Mouse (Mus musculus): ENCODE results near the gene Asb16. TPM values are rescaled to one million over a fixed set of nuclear protein-coding genes. Genes with fewer than 3 reads are reported as not detected.
"Not testable (repeated sequence)": the region's sequence is repeated elsewhere in the genome, so short reads cannot be mapped to it uniquely, and the experiment has no call there.

Gene Asb16
- polyA plus RNA-seq, 1 experiment from 2014 or later: 0.05 TPM

GRCm38 (mm10) chr11:102277754-102278153, 9.2 kb downstream of the Asb16 start:
- WGBS: 51% methylated on average over 9 of the region's 12 CpGs
- H3K4me1 ChIP-seq: peaks cover 21% of the 10 kb centered on the region

GRCm38 (mm10) chr11:102279595-102279994, 11.1 kb downstream of the Asb16 start:
- H3K4me3 ChIP-seq: no peak overlapping the region
- no peak overlapping the region for H3K27ac ChIP-seq (replicated peaks)
- H3K27me3 ChIP-seq (ENCODE audit: low read depth, poor library complexity, severe bottlenecking): peaks cover 31% of the 10 kb centered on the region
- H3K36me3 ChIP-seq: no peaks in the 10 kb centered on the region
- WGBS: 89% methylated on average over 3 of the region's 3 CpGs
- no peaks in the 10 kb centered on the region for H3K9me3 ChIP-seq (replicated peaks)
- no peak for DNase-seq (ENCODE audit: low spot score)
- peaks cover 21% of the 10 kb centered on the region for H3K4me1 ChIP-seq

More at GRCm38 (mm10) chr11:102277754-102278153, 9.2 kb downstream of the Asb16 start:
- peaks cover 31% of the 10 kb centered on the region for H3K27me3 ChIP-seq (ENCODE audit: low read depth, poor library complexity, severe bottlenecking)
- no peak overlapping the region for H3K27ac ChIP-seq (replicated peaks)
- no peaks in the 10 kb centered on the region for H3K36me3 ChIP-seq
- no peak overlapping the region for H3K4me3 ChIP-seq
- DNase-seq (ENCODE audit: low spot score): no peak
- no peaks in the 10 kb centered on the region for H3K9me3 ChIP-seq (replicated peaks)

- WGBS: 73% methylated on average over 6 of the region's 6 CpGs
- peaks cover 27% of the 10 kb centered on the region for H3K27me3 ChIP-seq (ENCODE audit: low read depth, poor library complexity, severe bottlenecking)
- not testable (repeated sequence) for DNase-seq (ENCODE audit: low spot score); H3K36me3 ChIP-seq; H3K4me3 ChIP-seq; H3K9me3 ChIP-seq (replicated peaks); H3K27ac ChIP-seq (replicated peaks)
- peaks cover 24% of the 10 kb centered on the region for H3K4me1 ChIP-seq
These were observed 11.7 kb downstream of the Asb16 start for GRCm38 (mm10) chr11:102280267-102280666.

DNA sequence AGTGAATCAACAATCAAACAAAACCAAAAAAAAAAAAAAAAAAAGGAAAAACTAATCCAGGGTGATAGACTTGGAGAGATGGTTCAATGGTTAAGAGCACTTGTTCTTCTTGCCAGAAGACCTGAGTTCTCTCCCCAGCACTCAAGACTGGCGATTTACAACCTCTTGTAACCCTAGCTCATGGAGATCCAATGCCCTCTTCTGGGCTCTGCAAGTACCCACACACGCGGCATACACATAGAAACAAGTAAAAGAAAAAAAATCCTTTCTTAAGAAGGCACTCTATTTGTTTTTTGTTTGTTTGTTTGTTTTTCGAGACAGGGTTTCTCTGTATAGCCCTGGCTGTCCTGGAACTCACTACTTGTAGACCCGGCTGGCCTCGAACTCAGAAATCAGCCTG, 15.4 kb downstream of the Asb16 start:
- Histone ChIP-seq H3K27ac (replicated peaks) (peak overlapping the region; percentile 89; the same call in 1 of the 2 replicates), H3K4me1 (peaks cover 19% of the 10 kb centered on the region), H3K36me3 (peaks cover 19% of the 10 kb centered on the region), H3K4me3 (peak overlapping the region; percentile 81; the same call in 1 of the 2 replicates), H3K27me3 (ENCODE audit: low read depth, poor library complexity, severe bottlenecking) (no peaks in the 10 kb centered on the region), H3K9me3 (replicated peaks) (no peaks in the 10 kb centered on the region)
- no peak for DNase-seq (ENCODE audit: low spot score)
- 90% methylated on average over 6 of the region's 6 CpGs for WGBS

DNA sequence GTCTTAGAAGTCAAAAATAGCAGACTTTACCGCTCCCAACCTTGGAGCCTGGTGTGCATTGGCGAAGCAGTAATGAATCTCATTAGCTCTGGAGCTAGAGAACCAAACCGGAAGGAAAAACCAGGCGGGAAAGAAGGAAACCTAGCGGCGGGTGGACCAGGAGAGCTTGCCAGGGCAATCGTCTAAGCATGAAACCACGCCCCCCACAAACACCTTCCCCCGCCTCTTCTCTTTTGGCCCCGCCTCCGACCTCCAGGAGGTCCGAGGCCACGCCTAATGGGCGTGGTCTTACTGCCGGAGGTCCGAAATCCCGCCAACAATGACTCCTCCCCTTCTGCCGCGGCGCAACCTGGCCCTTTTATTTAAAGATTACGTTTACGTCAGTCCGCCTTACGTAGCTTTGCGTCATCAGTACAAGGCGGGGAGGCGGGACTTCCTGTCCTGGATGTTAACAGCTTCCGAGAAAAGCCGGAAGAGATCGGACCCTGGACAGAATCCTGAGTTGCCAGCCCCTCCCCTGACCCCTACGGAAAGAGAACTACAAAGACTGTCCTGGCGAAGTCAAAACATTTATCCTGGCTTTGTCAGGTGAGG, 16.1 kb downstream of the Asb16 start, which contains the start of gene Tmub2:
Gene Tmub2, plus strand, starts transcription at position 431 of the 594 bp plus-strand sequence.
- under 1% methylated on average over 32 of the region's 32 CpGs for WGBS
- peak; percentile 97 for DNase-seq (ENCODE audit: low spot score)
- H3K4me1 ChIP-seq: peaks cover 24% of the 10 kb centered on the region
- no peaks in the 10 kb centered on the region for H3K27me3 ChIP-seq (ENCODE audit: low read depth, poor library complexity, severe bottlenecking)
- no peaks in the 10 kb centered on the region for H3K9me3 ChIP-seq (replicated peaks)
- peak within 1 kb of the TSS; percentile 89 for H3K27ac ChIP-seq (replicated peaks)
- peak within 1 kb of the TSS; percentile 81 for H3K4me3 ChIP-seq
- peaks cover 26% of the 10 kb centered on the region for H3K36me3 ChIP-seq

DNA sequence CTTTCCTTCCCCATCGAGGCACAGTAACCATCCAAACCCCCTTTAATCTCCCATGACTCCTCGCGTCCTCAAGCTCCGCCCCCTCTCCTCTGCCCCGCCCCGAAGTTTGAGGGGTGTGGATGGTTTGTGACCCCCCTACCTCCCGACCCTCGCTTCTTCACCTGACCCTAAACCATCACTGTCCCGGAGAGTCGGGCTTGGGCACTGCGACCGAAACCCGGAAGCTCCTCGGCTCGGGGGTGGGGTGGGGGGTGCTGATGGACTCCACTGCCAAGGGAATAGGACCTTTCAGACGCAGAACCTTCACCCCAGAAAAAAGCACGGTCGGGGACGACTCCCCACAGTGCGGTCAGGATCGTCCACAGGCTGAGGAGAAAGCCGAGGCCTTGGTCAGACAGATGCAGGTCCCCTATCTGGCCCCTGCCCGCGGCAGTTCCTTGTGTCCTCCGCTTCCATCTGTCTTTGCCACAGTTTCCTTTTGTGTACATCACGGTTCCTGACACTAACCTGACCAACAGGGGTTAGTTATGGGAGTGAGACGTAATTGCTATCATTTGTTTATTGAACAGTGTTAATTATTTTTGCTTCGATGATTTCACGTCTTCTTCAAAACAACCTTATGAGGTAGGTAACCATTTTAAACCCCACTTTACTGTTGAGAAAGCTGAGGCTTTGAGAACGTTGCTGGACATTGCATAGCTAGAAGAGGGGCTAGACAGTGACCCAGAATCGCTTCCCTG, 16.7 kb downstream of the Asb16 start:
- Histone ChIP-seq H3K4me1 (peaks cover 24% of the 10 kb centered on the region), H3K27ac (replicated peaks) (peak overlapping the region; percentile 89), H3K4me3 (peak overlapping the region; percentile 81), H3K36me3 (peaks cover 32% of the 10 kb centered on the region), H3K9me3 (replicated peaks) (no peaks in the 10 kb centered on the region), H3K27me3 (ENCODE audit: low read depth, poor library complexity, severe bottlenecking) (no peaks in the 10 kb centered on the region)
- DNase-seq (ENCODE audit: low spot score): no peak
- WGBS: 6% methylated on average over 31 of the region's 31 CpGs

DNA sequence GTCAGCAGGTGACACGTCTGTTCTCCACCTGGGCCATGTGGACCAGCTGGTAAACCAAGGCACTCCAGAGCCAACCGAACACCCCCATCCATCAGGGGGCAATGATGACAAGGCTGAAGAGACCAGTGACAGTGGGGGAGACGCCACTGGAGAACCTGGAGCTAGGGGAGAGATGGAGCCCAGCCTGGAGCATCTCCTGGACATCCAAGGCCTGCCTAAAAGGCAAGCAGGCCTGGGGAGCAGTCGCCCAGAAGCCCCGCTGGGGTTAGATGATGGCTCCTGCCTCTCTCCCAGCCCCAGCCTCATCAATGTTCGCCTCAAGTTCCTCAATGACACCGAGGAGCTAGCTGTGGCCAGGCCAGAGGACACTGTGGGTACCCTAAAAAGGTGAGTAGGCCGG, 18.9 kb downstream of the Asb16 start:
- WGBS: 86% methylated on average over 8 of the region's 8 CpGs
- Histone ChIP-seq H3K4me1 (peaks cover 24% of the 10 kb centered on the region), H3K27ac (replicated peaks) (no peak overlapping the region), H3K36me3 (peaks cover 54% of the 10 kb centered on the region), H3K9me3 (replicated peaks) (no peaks in the 10 kb centered on the region), H3K27me3 (ENCODE audit: low read depth, poor library complexity, severe bottlenecking) (no peaks in the 10 kb centered on the region), H3K4me3 (peak overlapping the region; percentile 9; the same call in 1 of the 2 replicates)
- DNase-seq (ENCODE audit: low spot score): no peak

DNA sequence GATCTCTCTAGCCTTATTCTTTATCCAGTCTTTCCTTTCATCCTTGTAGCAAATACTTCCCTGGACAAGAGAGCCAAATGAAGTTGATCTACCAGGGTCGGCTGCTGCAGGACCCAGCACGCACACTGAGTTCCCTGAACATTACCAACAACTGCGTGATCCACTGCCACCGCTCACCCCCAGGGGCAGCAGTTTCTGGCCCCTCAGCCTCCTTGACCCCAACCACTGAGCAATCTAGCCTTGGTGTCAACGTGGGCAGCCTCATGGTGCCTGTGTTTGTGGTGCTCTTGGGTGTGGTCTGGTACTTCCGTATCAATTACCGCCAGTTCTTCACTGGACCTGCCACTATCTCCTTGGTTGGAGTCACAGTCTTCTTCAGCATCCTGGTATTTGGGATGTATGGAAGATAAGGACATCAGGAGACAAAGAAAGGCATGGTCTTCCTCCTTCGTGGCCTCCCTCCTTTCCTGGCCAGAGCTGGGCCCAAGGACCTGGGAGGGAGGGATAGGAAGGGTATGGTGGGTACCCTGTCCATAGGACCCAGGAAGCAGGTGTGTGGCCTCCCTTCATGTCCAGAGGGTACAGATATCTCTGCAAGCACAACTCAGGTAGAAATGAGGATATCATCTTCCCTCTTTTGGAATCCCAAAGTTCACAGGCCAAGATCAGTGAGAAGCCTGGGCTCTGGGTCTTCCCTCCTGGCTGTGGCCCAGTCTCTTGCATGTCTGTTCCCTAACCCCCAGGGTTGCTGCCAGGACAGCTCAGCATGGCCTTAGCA, 19.7 kb downstream of the Asb16 start:
- WGBS: 90% methylated on average over 8 of the region's 8 CpGs
- no peaks in the 10 kb centered on the region for H3K9me3 ChIP-seq (replicated peaks)
- H3K36me3 ChIP-seq: peaks cover 62% of the 10 kb centered on the region
- H3K27me3 ChIP-seq (ENCODE audit: low read depth, poor library complexity, severe bottlenecking): no peaks in the 10 kb centered on the region
- H3K27ac ChIP-seq (replicated peaks): no peak overlapping the region
- H3K4me1 ChIP-seq: peaks cover 24% of the 10 kb centered on the region
- peak overlapping the region; percentile 20 for H3K4me3 ChIP-seq
- DNase-seq (ENCODE audit: low spot score): no peak

DNA sequence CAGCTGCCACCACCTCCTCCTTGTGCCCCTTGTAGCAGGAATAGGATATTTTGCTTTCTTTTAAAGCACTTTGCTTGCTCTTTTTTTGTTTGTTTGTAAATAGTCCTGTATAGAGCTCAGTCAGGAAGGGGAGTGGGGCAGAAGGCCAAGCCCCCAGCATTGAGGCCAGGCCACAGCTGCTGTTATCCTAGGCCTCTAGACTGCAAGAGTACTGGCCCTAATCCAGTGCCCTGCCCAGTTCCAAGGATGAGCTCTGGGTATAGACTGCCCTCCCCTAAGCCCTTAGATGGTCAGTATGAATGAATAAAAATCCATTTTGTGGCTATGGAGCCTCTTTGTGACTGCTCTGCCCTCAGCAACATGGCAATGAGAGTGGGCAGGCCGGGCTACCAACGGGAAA, 20.4 kb downstream of the Asb16 start:
- Histone ChIP-seq H3K4me3 (no peak overlapping the region), H3K27me3 (ENCODE audit: low read depth, poor library complexity, severe bottlenecking) (no peaks in the 10 kb centered on the region), H3K36me3 (peaks cover 69% of the 10 kb centered on the region), H3K9me3 (replicated peaks) (no peaks in the 10 kb centered on the region), H3K27ac (replicated peaks) (no peak overlapping the region), H3K4me1 (peaks cover 25% of the 10 kb centered on the region)
- WGBS: 88% methylated on average over 2 of the region's 2 CpGs
- DNase-seq (ENCODE audit: low spot score): no peak

- Histone ChIP-seq H3K27ac (replicated peaks) (no peak overlapping the region), H3K4me3 (0 out of 2 replicates have a peak overlapping the region, but pooled peaks have one; percentile 16), H3K4me1 (peaks cover 32% of the 10 kb centered on the region), H3K9me3 (replicated peaks) (no peaks in the 10 kb centered on the region), H3K36me3 (peaks cover 76% of the 10 kb centered on the region), H3K27me3 (ENCODE audit: low read depth, poor library complexity, severe bottlenecking) (no peaks in the 10 kb centered on the region)
- 63% methylated on average over 6 of the region's 6 CpGs for WGBS
- DNase-seq (ENCODE audit: low spot score): no peak
These were observed 21.1 kb downstream of the Asb16 start for GRCm38 (mm10) chr11:102289511-102290100.

GRCm38 (mm10) chr11:102290141-102290540, 21.6 kb downstream of the Asb16 start:
- peaks cover 36% of the 10 kb centered on the region for H3K4me1 ChIP-seq
- no peak for DNase-seq (ENCODE audit: low spot score)
- H3K36me3 ChIP-seq: peaks cover 76% of the 10 kb centered on the region
- H3K4me3 ChIP-seq: no peak overlapping the region
- no peak overlapping the region for H3K27ac ChIP-seq (replicated peaks)
- 83% methylated on average over 4 of the region's 4 CpGs for WGBS
- H3K27me3 ChIP-seq (ENCODE audit: low read depth, poor library complexity, severe bottlenecking): no peaks in the 10 kb centered on the region
- no peaks in the 10 kb centered on the region for H3K9me3 ChIP-seq (replicated peaks)

DNA sequence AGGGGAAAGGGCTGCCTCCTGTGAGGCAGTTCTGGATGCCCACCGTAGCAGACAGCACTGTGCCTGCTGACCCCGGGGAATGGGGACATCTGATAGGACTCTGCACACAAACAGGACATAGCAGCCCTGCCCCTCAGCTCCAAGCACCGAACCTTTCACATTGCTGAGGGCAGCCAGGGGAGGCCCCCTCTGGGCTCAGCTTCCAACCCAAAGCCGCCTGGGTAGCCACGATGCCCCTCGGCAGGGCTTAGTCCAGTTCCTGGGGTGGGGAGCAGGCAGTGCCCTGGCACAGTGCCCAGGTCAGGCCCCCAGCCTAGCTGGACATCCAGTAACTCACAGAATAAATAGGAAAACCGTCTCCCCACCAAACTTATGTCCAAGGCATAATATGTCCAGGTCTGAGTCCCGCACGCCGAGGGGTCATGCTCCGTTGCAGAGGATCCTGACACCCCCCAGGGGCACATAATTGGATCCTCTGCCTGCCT, 22.6 kb downstream of the Asb16 start:
- no peak overlapping the region; the same call in 1 of the 2 replicates for H3K4me3 ChIP-seq

More for the DNA sequence above, 22.6 kb downstream of the Asb16 start:
- DNase-seq (ENCODE audit: low spot score): no peak
- peaks cover 32% of the 10 kb centered on the region for H3K4me1 ChIP-seq
- peaks cover 76% of the 10 kb centered on the region for H3K36me3 ChIP-seq
- no peak overlapping the region for H3K27ac ChIP-seq (replicated peaks)
- 82% methylated on average over 11 of the region's 11 CpGs for WGBS
- no peaks in the 10 kb centered on the region for H3K9me3 ChIP-seq (replicated peaks)
- H3K27me3 ChIP-seq (ENCODE audit: low read depth, poor library complexity, severe bottlenecking): no peaks in the 10 kb centered on the region
